Mouse (Mus musculus) stomach, embryonic 16.5 days (tissue): ENCODE results near the gene Dusp9. TPM values are rescaled to one million over a fixed set of nuclear protein-coding genes. Genes with fewer than 3 reads are reported as not detected.

ENCODE experiments used
- ATAC-seq: fragments of 200-750 bp; cut with Nextera tagmentation; 2 replicates; pipeline ENCODE4 v1.8.0; 2017; ENCODE audit warnings: moderate number of reproducible peaks, moderate TSS enrichment; ENCODE audit not compliant: insufficient read depth, low FRiP score
- H3K27ac ChIP-seq: fragments of 300-500 bp; sonication (generic); 2 replicates; pipeline ENCODE4 v1.5.1; 2014; ENCODE audit warnings: low read length
- H3K27me3 ChIP-seq: fragments of 300-500 bp; sonication (generic); 2 replicates; pipeline ENCODE4 v1.6.1; 2014; ENCODE audit warnings: low read length, control low read depth, mixed read lengths; ENCODE audit not compliant: control insufficient read depth, insufficient read depth
- H3K36me3 ChIP-seq: fragments of 300-500 bp; sonication (generic); 2 replicates; pipeline ENCODE4 v1.6.1; 2014; ENCODE audit warnings: low read length; ENCODE audit not compliant: control insufficient read depth, insufficient read depth
- H3K4me1 ChIP-seq: fragments of 300-500 bp; sonication (generic); 2 replicates; pipeline ENCODE4 v1.6.1; 2014; ENCODE audit warnings: low read length, control low read depth, mixed read lengths; ENCODE audit not compliant: control insufficient read depth, insufficient read depth
- H3K4me2 ChIP-seq: fragments of 300-500 bp; sonication (generic); 2 replicates; pipeline ENCODE4 v1.6.1; 2014; ENCODE audit warnings: low read depth, low read length, mixed read lengths
- H3K4me3 ChIP-seq: fragments of 300-500 bp; sonication (generic); replicated peaks from 2 replicates; pipeline ENCODE4 v1.5.1; 2014; ENCODE audit warnings: mild to moderate bottlenecking, low read length
- H3K9ac ChIP-seq: fragments of 300-500 bp; sonication (generic); 2 replicates; pipeline ENCODE4 v1.6.1; 2014; ENCODE audit warnings: low read length
- H3K9me3 ChIP-seq: fragments of 300-500 bp; sonication (generic); replicated peaks from 2 replicates; pipeline ENCODE4 v1.6.1; 2016; ENCODE audit warnings: low read length, control low read depth; ENCODE audit not compliant: control insufficient read depth
- WGBS: fragments of 180-500 bp; shearing (Covaris S2); extraction: QIAGEN DNeasy Blood & Tissue Kit; methylation state at CpG from one replicate; pipeline ENCODE4 v1.1.7; 2014; 5-methylcytosine and 5-hydroxymethylcytosine counted together
- polyA plus RNA-seq: library from polyadenylated mRNA; unstranded; fragments of >200 nt; fragmentation: Nextera tagmentation; extraction: Ambion mirVana; gene quantifications from 2 replicates; pipeline ENCODE4 v1.2.1, GENCODE M21; 2015

Gene Dusp9
- polyA plus RNA-seq, 1 experiment from 2014 or later: 9.0 TPM

DNA sequence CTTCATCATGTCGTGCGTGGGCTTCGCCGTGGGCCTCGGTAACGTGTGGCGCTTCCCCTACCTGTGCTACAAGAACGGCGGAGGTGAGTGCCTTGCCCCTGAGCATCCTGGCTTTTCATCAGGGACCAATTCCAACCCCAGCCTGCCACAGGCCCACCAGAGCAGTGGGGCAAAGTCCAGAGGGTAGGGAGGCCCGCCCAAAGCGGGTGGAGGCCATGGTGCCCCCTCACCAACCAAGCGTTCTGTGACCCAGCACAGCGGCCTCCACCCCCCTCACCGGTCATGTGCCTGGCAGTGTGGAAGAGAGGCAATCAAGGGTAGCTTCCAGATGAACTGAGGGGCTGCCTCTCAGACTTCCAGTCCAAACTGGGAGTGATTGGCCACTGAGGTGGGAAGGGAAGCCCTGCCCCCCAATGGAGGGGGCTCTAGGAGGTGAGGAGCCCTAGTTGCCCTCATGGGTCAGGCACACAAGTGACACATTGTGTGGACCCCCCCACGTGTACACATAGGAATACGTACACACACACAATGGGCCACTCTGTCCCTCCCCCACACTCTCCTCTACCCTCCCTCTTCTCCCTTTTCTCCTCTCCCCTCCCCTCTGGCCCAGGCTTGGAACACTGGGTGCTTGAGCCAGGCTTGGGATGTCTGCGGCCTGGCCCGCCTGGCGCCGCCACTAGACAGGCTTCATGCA, 34.9 kb downstream of the Dusp9 start:
- WGBS: 10% methylated on average over 20 of the region's 20 CpGs
- Histone ChIP-seq H3K27me3 (no peaks in the 10 kb centered on the region; the same call in 1 of the 2 replicates), H3K4me1 (peaks cover 9% of the 10 kb centered on the region), H3K27ac (no peak overlapping the region; the same call in 1 of the 2 replicates), H3K9ac (peak overlapping the region; percentile 80), H3K9me3 (no peaks in the 10 kb centered on the region), H3K4me2 (peak overlapping the region; percentile 62), H3K4me3 (peak overlapping the region; percentile 61), H3K36me3 (no peaks in the 10 kb centered on the region)
- peak; percentile 16; the same call in 1 of the 2 replicates for ATAC-seq

DNA sequence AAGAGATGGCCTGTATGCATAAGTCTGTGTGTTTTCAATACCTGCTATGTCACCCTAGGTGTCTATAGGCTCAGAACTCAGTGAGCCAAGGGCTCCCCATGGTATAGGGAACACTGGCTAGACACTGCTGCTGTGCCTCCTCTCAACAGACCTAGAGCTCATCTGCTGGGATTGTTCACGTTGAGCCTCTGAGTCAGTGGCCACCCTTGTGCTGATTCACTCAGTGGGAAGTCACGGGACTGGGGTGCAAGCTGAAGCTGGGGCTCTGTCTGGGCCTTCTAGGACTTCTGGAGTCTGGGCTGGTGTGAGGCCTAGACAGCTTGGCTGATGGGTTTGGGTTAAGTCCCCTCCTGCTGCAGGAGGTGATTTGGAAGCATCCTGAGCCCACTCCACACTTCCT, 36.0 kb downstream of the Dusp9 start:
- peak overlapping the region; percentile 61 for H3K4me3 ChIP-seq
- no peak overlapping the region; the same call in 1 of the 2 replicates for H3K9ac ChIP-seq
- peak overlapping the region; percentile 62 for H3K4me2 ChIP-seq
- 67% methylated on average over 2 of the region's 2 CpGs for WGBS
- H3K27me3 ChIP-seq: no peaks in the 10 kb centered on the region; the same call in 1 of the 2 replicates
- no peaks in the 10 kb centered on the region for H3K9me3 ChIP-seq
- H3K27ac ChIP-seq: no peak overlapping the region
- ATAC-seq: no peak
- no peaks in the 10 kb centered on the region for H3K36me3 ChIP-seq
- H3K4me1 ChIP-seq: peaks cover 9% of the 10 kb centered on the region

DNA sequence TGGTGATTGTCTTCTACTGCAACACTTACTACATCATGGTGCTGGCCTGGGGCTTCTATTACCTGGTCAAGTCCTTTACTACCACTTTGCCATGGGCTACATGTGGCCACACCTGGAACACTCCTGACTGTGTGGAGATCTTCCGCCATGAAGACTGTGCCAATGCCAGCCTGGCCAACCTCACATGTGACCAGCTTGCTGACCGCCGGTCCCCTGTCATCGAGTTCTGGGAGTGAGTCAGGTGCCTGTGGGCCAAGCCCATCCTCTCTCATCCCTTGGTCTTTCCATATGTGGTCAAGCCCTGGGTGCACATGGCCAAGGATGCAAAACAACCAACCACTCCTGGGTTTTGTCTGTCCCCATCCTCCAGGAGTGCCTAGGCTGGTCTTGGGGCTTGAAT, 37.4 kb downstream of the Dusp9 start:
- H3K27me3 ChIP-seq: no peaks in the 10 kb centered on the region; the same call in 1 of the 2 replicates
- 97% methylated on average over 4 of the region's 4 CpGs for WGBS

DNA sequence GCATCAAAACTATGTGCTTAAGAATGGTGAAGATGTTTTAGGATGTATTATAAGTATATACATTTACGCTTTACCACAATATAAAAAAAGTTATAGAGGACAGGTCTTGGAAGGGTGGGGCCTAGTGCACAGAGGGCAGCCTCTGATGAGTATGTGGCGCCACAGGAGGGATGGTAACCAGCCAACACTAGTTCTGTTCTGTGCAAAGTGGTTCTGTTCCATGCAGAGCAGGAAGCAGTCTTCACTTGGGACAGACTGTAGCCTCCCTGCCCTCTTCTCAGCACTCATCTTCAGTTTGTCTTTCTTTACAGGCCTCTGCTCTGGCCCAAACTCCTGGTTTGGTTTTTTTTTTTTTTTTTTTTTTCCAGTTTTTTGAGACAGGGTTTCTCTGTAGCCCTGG, 44.9 kb downstream of the Dusp9 start:
- Histone ChIP-seq H3K9me3 (no peaks in the 10 kb centered on the region), H3K4me3 (no peak overlapping the region), H3K4me2 (no peak overlapping the region), H3K4me1 (no peaks in the 10 kb centered on the region), H3K27ac (no peak overlapping the region), H3K36me3 (0 out of 2 replicates have a peak, but pooled peaks cover 3% of the 10 kb centered on the region), H3K9ac (no peak overlapping the region), H3K27me3 (no peaks in the 10 kb centered on the region)
- no peak for ATAC-seq
- 92% methylated on average over 2 of the region's 2 CpGs for WGBS

More for the DNA sequence above, 37.4 kb downstream of the Dusp9 start:
- Histone ChIP-seq H3K27ac (no peak overlapping the region), H3K4me3 (no peak overlapping the region), H3K9me3 (no peaks in the 10 kb centered on the region), H3K4me1 (peaks cover 9% of the 10 kb centered on the region), H3K9ac (no peak overlapping the region), H3K36me3 (no peaks in the 10 kb centered on the region), H3K4me2 (no peak overlapping the region)
- no peak for ATAC-seq

DNA sequence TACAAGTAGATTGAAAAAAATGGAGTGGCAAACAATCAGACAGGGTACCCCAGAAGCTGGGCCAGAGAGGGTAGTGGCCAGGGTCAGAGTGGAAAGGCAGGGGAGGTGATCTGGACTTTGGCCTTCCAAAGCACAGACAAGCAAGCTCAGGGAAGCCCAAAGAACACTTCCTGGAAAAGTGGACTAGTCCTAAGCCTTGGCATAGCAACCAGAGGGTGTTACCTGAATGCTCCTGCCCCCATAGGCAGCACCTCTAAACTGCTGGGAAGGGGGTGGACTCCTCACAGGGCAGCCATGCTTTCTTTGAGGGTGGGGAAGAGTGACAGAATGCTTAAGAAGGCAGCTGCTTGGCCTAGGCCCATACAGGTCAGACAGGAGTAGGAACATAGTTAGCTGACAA, 45.8 kb downstream of the Dusp9 start:
- Histone ChIP-seq H3K4me2 (no peak overlapping the region), H3K4me1 (no peaks in the 10 kb centered on the region), H3K9ac (no peak overlapping the region), H3K36me3 (0 out of 2 replicates have a peak, but pooled peaks cover 3% of the 10 kb centered on the region), H3K9me3 (no peaks in the 10 kb centered on the region), H3K27ac (peak overlapping the region; percentile 66), H3K4me3 (no peak overlapping the region), H3K27me3 (no peaks in the 10 kb centered on the region)
- no peak for ATAC-seq

DNA sequence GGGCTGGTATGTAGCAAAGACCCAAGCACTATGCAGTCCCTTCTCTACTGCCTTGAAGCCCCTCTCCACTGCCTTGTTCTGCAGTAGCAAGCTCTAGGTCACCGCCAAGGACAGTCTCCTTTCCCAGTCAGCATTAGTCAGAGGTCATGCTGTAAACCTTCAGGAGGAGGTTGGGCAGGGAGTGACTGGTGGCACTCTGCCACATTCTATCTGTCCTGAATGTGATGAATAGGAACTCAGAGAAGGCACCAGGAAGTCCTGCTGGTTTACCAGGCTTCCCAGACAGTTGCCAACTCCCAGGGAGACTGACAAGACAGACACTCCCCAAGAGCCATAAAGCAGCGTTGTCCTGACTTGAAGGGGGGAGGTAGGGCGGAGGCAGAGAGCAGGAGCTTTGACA, 46.4 kb downstream of the Dusp9 start:
- Histone ChIP-seq H3K27ac (peak overlapping the region; percentile 66), H3K9ac (no peak overlapping the region), H3K4me2 (no peak overlapping the region), H3K9me3 (no peaks in the 10 kb centered on the region), H3K4me3 (no peak overlapping the region), H3K4me1 (no peaks in the 10 kb centered on the region), H3K36me3 (0 out of 2 replicates have a peak, but pooled peaks cover 3% of the 10 kb centered on the region), H3K27me3 (no peaks in the 10 kb centered on the region)
- WGBS: 60% methylated on average over 3 of the region's 3 CpGs
- peak; percentile 73; the same call in 1 of the 2 replicates for ATAC-seq

DNA sequence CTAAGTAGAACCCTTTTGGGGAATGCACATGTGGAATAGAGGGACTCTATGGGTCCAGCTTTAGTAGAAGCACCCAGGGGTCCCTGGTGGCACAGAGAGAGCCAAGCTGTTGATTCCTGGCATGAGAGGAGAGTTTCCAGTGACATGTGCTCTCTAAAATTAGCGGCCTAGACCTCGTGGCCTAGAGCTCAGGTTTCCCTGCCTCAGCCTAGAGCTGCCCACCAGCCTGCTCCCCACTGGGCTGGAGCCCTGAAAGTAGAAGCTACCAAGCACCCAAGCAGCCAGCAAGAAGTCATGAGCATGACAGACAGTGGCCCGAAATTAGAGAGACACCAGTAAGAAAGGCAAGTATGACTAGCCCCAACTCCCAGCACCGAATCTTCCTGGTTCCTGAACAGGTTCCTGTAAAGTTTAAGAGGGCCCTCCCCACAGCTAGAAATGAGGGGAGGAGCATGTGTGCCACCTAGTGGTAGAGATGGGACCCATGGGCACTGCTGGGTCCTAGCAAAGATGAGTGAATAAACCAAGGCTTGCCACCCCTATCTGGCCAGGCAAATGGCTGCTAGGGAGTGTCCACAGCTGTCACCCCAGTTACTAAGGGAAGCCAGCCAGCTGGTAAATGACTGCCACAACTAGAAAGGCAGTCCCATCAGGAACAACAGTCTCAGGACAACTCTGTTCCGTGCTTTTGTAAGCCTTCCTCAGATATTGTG, 51.9 kb downstream of the Dusp9 start:
- H3K27me3 ChIP-seq: no peaks in the 10 kb centered on the region
- H3K9ac ChIP-seq: no peak overlapping the region
- H3K4me1 ChIP-seq: no peaks in the 10 kb centered on the region
- no peak overlapping the region for H3K4me2 ChIP-seq
- peak; percentile 74; the same call in 1 of the 2 replicates for ATAC-seq
- H3K9me3 ChIP-seq: no peaks in the 10 kb centered on the region
- WGBS: 64% methylated on average over 5 of the region's 5 CpGs
- 0 out of 2 replicates have a peak, but pooled peaks cover 3% of the 10 kb centered on the region for H3K36me3 ChIP-seq
- H3K4me3 ChIP-seq: no peak overlapping the region
- no peak overlapping the region for H3K27ac ChIP-seq
